Mouse (Mus musculus): ENCODE measurements around the gene Snapc5. TPM values are rescaled to one million over a fixed set of nuclear protein-coding genes. Genes with fewer than 3 reads are reported as not detected.
A peak's percentile ranks its signal among the peaks of the same experiment; 100 is the strongest.

Gene Snapc5
- polyA plus RNA-seq, 1 experiment from 2014 or later: 43.0 TPM

DNA sequence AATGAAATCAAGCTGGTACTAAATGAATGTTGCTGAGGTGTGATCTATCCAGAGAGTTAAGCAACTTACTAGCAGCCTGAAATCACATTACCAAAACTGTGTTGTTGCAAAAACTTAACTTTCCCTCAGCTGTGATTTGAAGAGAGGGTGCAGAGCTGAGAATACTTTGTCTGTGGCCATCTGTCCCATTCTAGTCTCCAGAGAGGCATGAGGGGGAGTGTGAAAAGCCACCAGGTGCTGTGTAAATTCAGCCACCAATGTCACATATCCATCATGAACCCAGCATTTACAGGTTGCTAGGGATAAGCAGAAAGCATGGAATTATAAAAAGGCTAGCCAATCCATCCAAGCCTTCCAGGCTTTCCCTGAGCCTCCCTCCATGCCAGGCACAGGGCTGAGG is 49.9 kb downstream of the Snapc5 start:
- no peak overlapping the region for H3K27ac ChIP-seq (replicated peaks)
- H3K9me3 ChIP-seq: no peaks in the 10 kb centered on the region
- H3K36me3 ChIP-seq: no peaks in the 10 kb centered on the region
- no peaks in the 10 kb centered on the region for H3K27me3 ChIP-seq
- no peak for ATAC-seq (ENCODE audit: low read depth)
- no peak overlapping the region for H3K4me3 ChIP-seq
- H3K4me1 ChIP-seq (replicated peaks): peaks cover 45% of the 10 kb centered on the region
- no peak overlapping the region for H3K4me2 ChIP-seq
- H3K9ac ChIP-seq: no peak overlapping the region

DNA sequence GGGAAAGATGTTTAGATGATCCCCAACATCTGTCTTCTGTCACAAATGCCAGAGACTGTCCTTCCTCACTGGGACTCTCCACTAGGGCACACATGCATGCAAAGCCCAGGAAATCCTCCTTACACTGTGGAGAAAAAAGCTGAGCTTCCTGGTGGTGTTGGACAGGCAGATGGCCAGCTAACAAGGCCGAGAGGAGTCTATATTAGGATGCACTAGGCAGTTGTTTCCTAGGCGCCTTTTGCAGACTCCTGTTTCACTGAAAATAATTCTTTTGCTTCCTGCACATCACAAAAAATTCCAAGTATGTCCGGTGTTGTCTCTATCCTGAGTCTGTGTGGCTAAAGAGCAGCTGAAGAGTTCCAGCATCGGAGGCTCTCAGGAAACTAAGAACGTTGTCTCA is 52.1 kb downstream of the Snapc5 start:
- Histone ChIP-seq H3K4me2 (no peak overlapping the region), H3K9ac (no peak overlapping the region), H3K4me3 (no peak overlapping the region), H3K4me1 (replicated peaks) (peaks cover 56% of the 10 kb centered on the region), H3K27ac (replicated peaks) (0 out of 2 replicates have a peak overlapping the region, but pooled peaks have one; percentile 13), H3K36me3 (no peaks in the 10 kb centered on the region), H3K27me3 (no peaks in the 10 kb centered on the region), H3K9me3 (no peaks in the 10 kb centered on the region)
- ATAC-seq (ENCODE audit: low read depth): no peak
- WGBS: 77% methylated on average over 5 of the region's 5 CpGs

GRCm38 (mm10) chr9:64231674-64232073 is 52.6 kb downstream of the Snapc5 start:
- no peak for ATAC-seq (ENCODE audit: low read depth)
- Histone ChIP-seq H3K27ac (replicated peaks) (peak overlapping the region; percentile 13; the same call in 1 of the 2 replicates), H3K27me3 (no peaks in the 10 kb centered on the region), H3K36me3 (no peaks in the 10 kb centered on the region), H3K9me3 (no peaks in the 10 kb centered on the region), H3K4me2 (no peak overlapping the region), H3K4me1 (replicated peaks) (peaks cover 56% of the 10 kb centered on the region), H3K4me3 (no peak overlapping the region), H3K9ac (no peak overlapping the region)
- 83% methylated on average over 3 of the region's 3 CpGs for WGBS

- H3K4me2 ChIP-seq: no peak overlapping the region
- no peaks in the 10 kb centered on the region for H3K36me3 ChIP-seq
- no peak for ATAC-seq (ENCODE audit: low read depth)
- H3K4me1 ChIP-seq (replicated peaks): peaks cover 56% of the 10 kb centered on the region
- H3K27me3 ChIP-seq: no peaks in the 10 kb centered on the region
- no peak overlapping the region; the same call in 1 of the 2 replicates for H3K27ac ChIP-seq (replicated peaks)
- WGBS: 52% methylated on average over 9 of the region's 9 CpGs
- H3K9me3 ChIP-seq: no peaks in the 10 kb centered on the region
- 0 out of 2 replicates have a peak overlapping the region, but pooled peaks have one; percentile 26 for H3K9ac ChIP-seq
- H3K4me3 ChIP-seq: no peak overlapping the region
Observed at GRCm38 (mm10) chr9:64232257-64232957, 53.3 kb downstream of the Snapc5 start.

Small RNA genes within 50 kb of the gene (microRNA-seq; reads per million reads assigned to microRNA genes)
- not detected for gene Gm24106

Other genes starting within 250 kb of the Snapc5 start
- gene Smad6, start 157.2 kb upstream of the Snapc5 start, polyA plus RNA-seq (2015; fragmentation: Nextera tagmentation; extraction: Ambion mirVana): 3.8 and 4.1 TPM in 2 replicates
- gene Lctl, start 62.1 kb upstream of the Snapc5 start, polyA plus RNA-seq (2015; fragmentation: Nextera tagmentation; extraction: Ambion mirVana): not detected in 2 replicates
- 5.0 and 9.5 TPM in 2 replicates for gene Zwilch, start 6.2 kb upstream of the Snapc5 start, polyA plus RNA-seq (2015; fragmentation: Nextera tagmentation; extraction: Ambion mirVana)
- 668 and 699 TPM in 2 replicates for gene Rpl4, start 5.9 kb upstream of the Snapc5 start, polyA plus RNA-seq (2015; fragmentation: Nextera tagmentation; extraction: Ambion mirVana)
- gene Uchl4, start 55.9 kb downstream of the Snapc5 start, polyA plus RNA-seq (2015; fragmentation: Nextera tagmentation; extraction: Ambion mirVana): 2.1 and 2.9 TPM in 2 replicates
- 54.1 and 61.0 TPM in 2 replicates for gene Map2k1, start 74.4 kb downstream of the Snapc5 start, polyA plus RNA-seq (2015; fragmentation: Nextera tagmentation; extraction: Ambion mirVana)
- 78.9 and 80.5 TPM in 2 replicates for gene Tipin, start 102.3 kb downstream of the Snapc5 start, polyA plus RNA-seq (2015; fragmentation: Nextera tagmentation; extraction: Ambion mirVana)
- gene Dis3l, start 162.0 kb downstream of the Snapc5 start, polyA plus RNA-seq (2015; fragmentation: Nextera tagmentation; extraction: Ambion mirVana): 20.6 and 23.4 TPM in 2 replicates
- gene Megf11, start 206.4 kb downstream of the Snapc5 start, polyA plus RNA-seq (2015; fragmentation: Nextera tagmentation; extraction: Ambion mirVana): 18.0 and 19.9 TPM in 2 replicates

Data from neural tube, embryonic 13.5 days (tissue).